Mouse (Mus musculus) regulatory T cell (primary cell): Measurements from ENCODE around the gene Sema3c.
"Not testable (repeated sequence)": the region's sequence is repeated elsewhere in the genome, so short reads cannot be mapped to it uniquely, and the experiment has no call there.

Experiments
- in situ Hi-C: fragments of 300-600 bp; cut with MboI, MseI; formaldehyde crosslinking; loops from one replicate; pipeline ENCODE4 v1.15.1; 2025; ENCODE audit warnings: high pct_unique_total_duplicates

Gene Sema3c

GRCm38 (mm10) chr5:17573694-17574380 is at the start of gene Sema3c:
TSS of gene Sema3c (plus strand) at chr5:17574281.
- in situ Hi-C loops, result no loop called here

- in situ Hi-C loops, result not testable (repeated sequence)
These were observed 42.9 kb upstream of the Sema3c start for GRCm38 (mm10) chr5:17531165-17531564.

GRCm38 (mm10) chr5:17543141-17543540 is 30.9 kb upstream of the Sema3c start:
- in situ Hi-C loops, result no loop called here

GRCm38 (mm10) chr5:17544904-17545449 is 29.1 kb upstream of the Sema3c start:
- in situ Hi-C loops, result no loop called here

- in situ Hi-C loops, result no loop called here
These were observed 22.4 kb upstream of the Sema3c start for GRCm38 (mm10) chr5:17551693-17552092.

GRCm38 (mm10) chr5:17556073-17556473 is 18.0 kb upstream of the Sema3c start:
- in situ Hi-C loops, result no loop called here

GRCm38 (mm10) chr5:17556715-17557265 is 17.3 kb upstream of the Sema3c start:
- in situ Hi-C loops, result no loop called here

- in situ Hi-C loops, result no loop called here
These were observed 2.5 kb upstream of the Sema3c start for GRCm38 (mm10) chr5:17571571-17571970.

- in situ Hi-C loops, result loop anchor here (25.0 kb wide), 1 partner anchor 637 kb away; no protein-coding TSS in a partner anchor
These were observed 517 bp downstream of the Sema3c start for GRCm38 (mm10) chr5:17574413-17575182.

- in situ Hi-C loops, result loop anchor here (25.0 kb wide), 1 partner anchor 638 kb away; no protein-coding TSS in a partner anchor
These were observed 1.1 kb downstream of the Sema3c start for GRCm38 (mm10) chr5:17575183-17575495.

- in situ Hi-C loops, result loop anchor here (25.0 kb wide), 1 partner anchor 639 kb away; no protein-coding TSS in a partner anchor
These were observed 2.0 kb downstream of the Sema3c start for GRCm38 (mm10) chr5:17576069-17576468.

- in situ Hi-C loops, result loop anchor here (25.0 kb wide), 1 partner anchor 645 kb away; no protein-coding TSS in a partner anchor
These were observed 8.0 kb downstream of the Sema3c start for GRCm38 (mm10) chr5:17582047-17582515.

- in situ Hi-C loops, result loop anchor here (25.0 kb wide), 1 partner anchor 647 kb away; no protein-coding TSS in a partner anchor
These were observed 10.3 kb downstream of the Sema3c start for GRCm38 (mm10) chr5:17584299-17584945.

- in situ Hi-C loops, result loop anchor here (25.0 kb wide), 1 partner anchor 649 kb away; no protein-coding TSS in a partner anchor
These were observed 12.6 kb downstream of the Sema3c start for GRCm38 (mm10) chr5:17586518-17587210.

- in situ Hi-C loops, result loop anchor here (25.0 kb wide), 1 partner anchor 655 kb away; no protein-coding TSS in a partner anchor
These were observed 17.8 kb downstream of the Sema3c start for GRCm38 (mm10) chr5:17591908-17592307.

GRCm38 (mm10) chr5:17601700-17602099 is 27.6 kb downstream of the Sema3c start:
- in situ Hi-C loops, result no loop called here

GRCm38 (mm10) chr5:17620619-17621018 is 46.5 kb downstream of the Sema3c start:
- in situ Hi-C loops, result no loop called here

GRCm38 (mm10) chr5:17622564-17622963 is 48.5 kb downstream of the Sema3c start:
- in situ Hi-C loops, result no loop called here

- in situ Hi-C loops, result no loop called here
These were observed 54.5 kb downstream of the Sema3c start for GRCm38 (mm10) chr5:17628606-17629005.

- in situ Hi-C loops, result no loop called here
These were observed 55.5 kb downstream of the Sema3c start for GRCm38 (mm10) chr5:17629599-17629998.

GRCm38 (mm10) chr5:17639519-17639918 is 65.4 kb downstream of the Sema3c start:
- in situ Hi-C loops, result no loop called here
